Mouse (Mus musculus): ENCODE measurements at regions not wholly inside any gene's neighbourhood (a gene's known extent, or its start where the extent isn't known, plus 50 kb on each side); places are given as distances from the start of the nearest gene placed in this dataset.

DNA sequence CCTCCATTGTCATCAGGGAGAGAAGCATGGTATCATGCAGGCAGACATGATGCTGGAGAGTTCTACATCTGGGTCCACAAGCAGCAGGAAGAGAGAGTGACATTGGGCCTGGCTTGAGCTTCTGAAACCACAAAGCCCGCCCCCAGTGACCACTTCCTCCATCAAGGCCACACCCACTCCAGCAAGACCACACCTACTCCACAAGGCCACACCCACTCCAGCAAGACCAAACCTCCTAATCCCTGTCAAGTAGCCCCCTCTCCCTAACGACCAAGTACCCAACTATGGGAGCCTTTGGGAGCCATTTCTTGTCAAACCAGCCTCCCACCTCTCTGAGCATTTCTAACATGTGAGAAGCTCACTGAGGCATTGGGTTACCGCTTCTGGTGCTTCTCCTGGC is 209.6 kb downstream of the Rpap3 start:
- H3K27me3 ChIP-seq (replicated peaks; ENCODE audit: low read depth, poor library complexity, severe bottlenecking), result no peaks in the 10 kb centered on the region
- 87% methylated on average over 3 of the region's 3 CpGs for WGBS
- H3K36me3 ChIP-seq (replicated peaks), result no peaks in the 10 kb centered on the region
- H3K9me3 ChIP-seq, result peaks cover 4% of the 10 kb centered on the region; the same call in 1 of the 2 replicates
- DNase-seq (ENCODE audit: low spot score), result no peak
- no peaks in the 10 kb centered on the region for H3K4me1 ChIP-seq
- H3K27ac ChIP-seq (replicated peaks), result no peak overlapping the region
- H3K4me3 ChIP-seq, result no peak overlapping the region

DNA sequence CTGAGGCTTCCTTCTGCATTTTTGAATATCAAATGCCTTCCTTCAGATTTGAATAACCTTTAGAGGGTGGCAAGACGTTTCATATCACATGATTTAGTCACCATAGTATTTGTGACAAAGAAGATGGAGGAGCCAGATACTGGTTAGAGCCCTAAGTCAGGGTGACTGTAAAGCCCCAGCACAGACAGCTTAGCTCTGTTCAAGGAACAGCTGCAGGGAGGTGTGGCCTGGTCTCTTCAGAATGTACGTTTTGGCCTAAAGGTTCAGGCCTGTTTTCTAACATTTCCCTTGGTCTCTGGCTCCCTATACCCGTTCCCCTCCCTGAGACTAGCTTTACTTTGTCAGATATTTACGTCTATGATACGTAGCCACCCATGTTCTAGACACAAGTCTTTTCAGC is 212.3 kb downstream of the Rpap3 start:
- Histone ChIP-seq H3K4me1 (no peaks in the 10 kb centered on the region), H3K4me3 (no peak overlapping the region), H3K27ac (replicated peaks) (no peak overlapping the region), H3K27me3 (replicated peaks; ENCODE audit: low read depth, poor library complexity, severe bottlenecking) (no peaks in the 10 kb centered on the region), H3K36me3 (replicated peaks) (no peaks in the 10 kb centered on the region), H3K9me3 (peaks cover 4% of the 10 kb centered on the region; the same call in 1 of the 2 replicates)
- WGBS, result 83% methylated on average over 5 of the region's 5 CpGs
- DNase-seq (ENCODE audit: low spot score), result no peak

- 80% methylated on average over 7 of the region's 7 CpGs for WGBS
- Histone ChIP-seq H3K36me3 (replicated peaks) (no peaks in the 10 kb centered on the region), H3K9me3 (peaks cover 4% of the 10 kb centered on the region; the same call in 1 of the 2 replicates), H3K27ac (replicated peaks) (no peak overlapping the region), H3K4me1 (no peaks in the 10 kb centered on the region), H3K27me3 (replicated peaks; ENCODE audit: low read depth, poor library complexity, severe bottlenecking) (no peaks in the 10 kb centered on the region), H3K4me3 (no peak overlapping the region)
- no peak for DNase-seq (ENCODE audit: low spot score)
These were observed 213.8 kb downstream of the Rpap3 start for GRCm38 (mm10) chr15:97491796-97492195.

- H3K9me3 ChIP-seq, result no peaks in the 10 kb centered on the region
- DNase-seq (ENCODE audit: low spot score), result no peak
- WGBS, result 95% methylated on average over 2 of the region's 2 CpGs
- H3K4me1 ChIP-seq, result no peaks in the 10 kb centered on the region
- H3K36me3 ChIP-seq (replicated peaks), result no peaks in the 10 kb centered on the region
- no peaks in the 10 kb centered on the region for H3K27me3 ChIP-seq (replicated peaks; ENCODE audit: low read depth, poor library complexity, severe bottlenecking)
- H3K27ac ChIP-seq (replicated peaks), result no peak overlapping the region
- H3K4me3 ChIP-seq, result no peak overlapping the region
These were observed 218.2 kb downstream of the Rpap3 start for GRCm38 (mm10) chr15:97487425-97487824.

DNA sequence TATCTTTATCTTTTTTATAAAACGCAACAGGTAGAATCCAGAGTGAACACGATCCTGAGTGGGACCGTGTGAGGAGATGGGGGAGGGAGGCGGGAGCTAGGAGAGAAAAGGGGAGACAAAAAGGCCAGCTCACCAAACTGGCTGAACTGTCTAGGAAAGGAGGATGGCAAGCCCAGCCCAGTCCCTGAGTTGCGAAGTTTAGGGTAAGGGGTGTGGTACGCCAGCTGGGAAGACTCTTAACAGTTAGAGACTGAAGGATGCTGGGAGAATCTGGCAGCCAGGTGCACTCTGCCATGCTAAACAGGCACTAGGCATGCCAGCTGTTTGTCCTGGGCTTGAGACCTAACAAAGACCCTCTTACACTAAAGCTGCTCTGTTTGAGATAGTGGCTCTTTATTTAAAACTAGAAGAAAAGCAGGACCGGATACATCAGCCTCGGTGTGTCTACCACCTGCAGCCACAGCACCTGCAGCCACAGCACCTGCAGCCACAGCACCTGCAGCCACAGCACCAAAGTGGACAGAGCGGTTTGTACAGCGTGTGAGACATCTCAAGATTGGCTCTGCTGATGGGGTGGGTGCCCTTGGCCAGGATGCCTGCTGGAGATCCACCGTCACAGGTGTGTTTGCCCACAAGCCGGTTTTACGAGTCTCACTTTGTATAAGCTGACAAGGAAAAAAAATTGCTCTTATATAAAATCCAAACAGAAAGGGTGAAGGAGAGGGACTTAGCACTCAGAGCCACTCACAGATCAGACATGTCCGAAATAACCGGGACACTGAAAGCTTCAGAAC is 225.1 kb upstream of the Amigo2 start:
- Histone ChIP-seq H3K36me3 (replicated peaks) (no peaks in the 10 kb centered on the region), H3K27ac (replicated peaks) (no peak overlapping the region), H3K4me3 (no peak overlapping the region), H3K27me3 (replicated peaks; ENCODE audit: low read depth, poor library complexity, severe bottlenecking) (no peaks in the 10 kb centered on the region), H3K9me3 (no peaks in the 10 kb centered on the region), H3K4me1 (no peaks in the 10 kb centered on the region)
- no peak for DNase-seq (ENCODE audit: low spot score)
- WGBS, result 88% methylated on average over 15 of the region's 15 CpGs

- Histone ChIP-seq H3K36me3 (replicated peaks) (no peaks in the 10 kb centered on the region), H3K9me3 (no peaks in the 10 kb centered on the region), H3K27me3 (replicated peaks; ENCODE audit: low read depth, poor library complexity, severe bottlenecking) (no peaks in the 10 kb centered on the region), H3K27ac (replicated peaks) (no peak overlapping the region), H3K4me3 (no peak overlapping the region), H3K4me1 (no peaks in the 10 kb centered on the region)
- 82% methylated on average over 4 of the region's 4 CpGs for WGBS
- DNase-seq (ENCODE audit: low spot score), result no peak
These were observed 224.4 kb upstream of the Amigo2 start for GRCm38 (mm10) chr15:97471476-97471875.

GRCm38 (mm10) chr15:97469684-97470344 is 222.7 kb upstream of the Amigo2 start:
- Histone ChIP-seq H3K9me3 (no peaks in the 10 kb centered on the region), H3K4me3 (no peak overlapping the region), H3K27ac (replicated peaks) (no peak overlapping the region), H3K4me1 (no peaks in the 10 kb centered on the region), H3K36me3 (replicated peaks) (no peaks in the 10 kb centered on the region), H3K27me3 (replicated peaks; ENCODE audit: low read depth, poor library complexity, severe bottlenecking) (no peaks in the 10 kb centered on the region)
- WGBS, result 84% methylated on average over 19 of the region's 19 CpGs
- DNase-seq (ENCODE audit: low spot score), result no peak

DNA sequence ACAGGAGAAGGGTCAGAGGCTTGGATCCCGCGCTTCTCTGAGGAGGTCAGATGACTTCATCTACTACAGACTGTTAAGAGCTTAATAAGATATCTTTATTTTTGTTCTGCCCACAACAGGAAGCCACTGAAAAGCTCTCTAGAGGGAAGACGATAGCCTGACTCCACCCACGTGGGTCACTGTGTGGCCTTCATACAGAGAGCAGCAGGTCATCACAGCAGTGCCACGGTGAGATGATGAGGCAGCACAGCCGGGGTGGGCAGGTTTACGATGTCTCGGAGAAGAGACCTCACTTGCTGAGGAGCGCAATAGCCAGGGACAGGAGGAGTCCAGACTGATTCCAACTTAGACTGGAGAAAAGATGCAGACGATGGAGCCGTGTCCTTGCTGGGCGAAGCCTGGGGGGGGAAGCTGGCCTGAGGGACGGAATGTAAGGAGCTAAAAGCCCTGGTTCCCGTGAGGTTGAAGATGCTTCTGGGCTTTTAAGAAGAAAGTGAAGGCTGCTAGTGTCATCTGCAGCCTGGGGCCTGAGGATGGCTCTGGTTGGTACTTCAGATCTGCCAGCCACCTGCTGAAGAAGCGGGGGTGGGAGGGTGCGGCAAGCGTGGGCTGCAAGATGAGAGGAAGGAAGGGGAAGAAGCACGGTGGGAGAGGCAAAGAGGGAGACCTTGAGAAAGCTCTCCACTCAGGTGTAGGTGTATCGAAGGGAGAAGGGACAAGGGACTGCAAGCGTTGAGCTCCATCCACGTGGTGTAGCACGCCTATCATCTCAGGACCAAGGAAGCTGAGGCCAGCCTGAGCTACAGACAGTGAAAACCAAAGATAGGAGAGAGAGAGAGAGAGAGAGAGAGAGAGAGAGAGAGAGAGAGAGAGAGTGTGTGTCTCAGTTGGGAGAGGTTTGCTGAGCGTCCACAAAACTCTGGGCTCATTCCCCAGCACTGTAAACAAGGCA is 221.9 kb upstream of the Amigo2 start:
- Histone ChIP-seq H3K36me3 (replicated peaks) (no peaks in the 10 kb centered on the region), H3K27me3 (replicated peaks; ENCODE audit: low read depth, poor library complexity, severe bottlenecking) (no peaks in the 10 kb centered on the region), H3K4me3 (no peak overlapping the region), H3K4me1 (no peaks in the 10 kb centered on the region), H3K9me3 (no peaks in the 10 kb centered on the region), H3K27ac (replicated peaks) (no peak overlapping the region)
- 87% methylated on average over 23 of the region's 23 CpGs for WGBS
- DNase-seq (ENCODE audit: low spot score), result no peak

DNA sequence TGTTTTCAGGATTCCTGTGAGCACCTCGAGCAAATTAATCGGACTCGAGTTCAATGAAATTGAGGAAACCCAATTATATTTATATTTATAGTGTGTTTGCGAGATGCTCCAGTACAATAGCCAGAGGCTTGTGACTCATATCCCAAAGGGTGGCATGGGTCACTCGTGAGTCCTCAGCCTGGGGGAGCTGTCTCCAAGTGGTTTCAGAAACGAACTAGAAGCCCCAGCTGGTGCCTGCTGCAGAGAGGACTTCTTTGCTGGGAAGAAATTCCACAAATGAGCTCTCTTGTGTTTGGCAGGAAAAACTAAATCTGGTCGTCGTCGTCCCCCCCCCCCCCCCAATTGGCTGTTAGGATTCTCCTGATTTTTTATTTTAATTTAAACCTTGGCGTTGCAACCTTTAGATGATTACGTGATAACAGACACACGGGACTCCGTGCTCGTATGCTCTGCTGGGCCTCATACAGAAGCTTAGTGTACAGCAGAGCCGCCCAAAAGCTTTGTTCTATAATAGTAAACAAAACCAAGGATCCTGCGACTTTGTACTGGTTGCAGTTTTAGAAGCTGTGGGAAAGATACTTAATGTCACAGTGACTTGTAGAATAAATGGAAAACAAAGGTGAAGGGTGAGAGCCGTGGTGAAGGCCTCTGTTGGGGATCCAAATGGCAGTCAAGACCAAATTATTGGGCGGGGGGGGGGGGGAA is 220.8 kb upstream of the Amigo2 start:
- 88% methylated on average over 18 of the region's 18 CpGs for WGBS
- DNase-seq (ENCODE audit: low spot score), result no peak
- H3K27ac ChIP-seq (replicated peaks), result no peak overlapping the region
- H3K27me3 ChIP-seq (replicated peaks; ENCODE audit: low read depth, poor library complexity, severe bottlenecking), result no peaks in the 10 kb centered on the region
- no peaks in the 10 kb centered on the region for H3K36me3 ChIP-seq (replicated peaks)
- no peak overlapping the region for H3K4me3 ChIP-seq
- H3K4me1 ChIP-seq, result no peaks in the 10 kb centered on the region
- no peaks in the 10 kb centered on the region for H3K9me3 ChIP-seq

GRCm38 (mm10) chr15:97466906-97467465 is 219.9 kb upstream of the Amigo2 start:
- no peaks in the 10 kb centered on the region for H3K36me3 ChIP-seq (replicated peaks)
- H3K27ac ChIP-seq (replicated peaks), result no peak overlapping the region
- DNase-seq (ENCODE audit: low spot score), result no peak
- no peaks in the 10 kb centered on the region for H3K9me3 ChIP-seq
- no peak overlapping the region for H3K4me3 ChIP-seq
- no peaks in the 10 kb centered on the region for H3K27me3 ChIP-seq (replicated peaks; ENCODE audit: low read depth, poor library complexity, severe bottlenecking)
- H3K4me1 ChIP-seq, result no peaks in the 10 kb centered on the region
- WGBS, result 80% methylated on average over 10 of the region's 10 CpGs

GRCm38 (mm10) chr15:97466110-97466509 is 219.0 kb upstream of the Amigo2 start:
- WGBS, result 58% methylated on average over 3 of the region's 3 CpGs
- Histone ChIP-seq H3K27me3 (replicated peaks; ENCODE audit: low read depth, poor library complexity, severe bottlenecking) (no peaks in the 10 kb centered on the region), H3K4me1 (no peaks in the 10 kb centered on the region), H3K36me3 (replicated peaks) (no peaks in the 10 kb centered on the region), H3K9me3 (no peaks in the 10 kb centered on the region), H3K4me3 (no peak overlapping the region), H3K27ac (replicated peaks) (no peak overlapping the region)
- DNase-seq (ENCODE audit: low spot score), result no peak

GRCm38 (mm10) chr15:97465366-97465765 is 218.3 kb upstream of the Amigo2 start:
- no peaks in the 10 kb centered on the region for H3K4me1 ChIP-seq
- H3K27me3 ChIP-seq (replicated peaks; ENCODE audit: low read depth, poor library complexity, severe bottlenecking), result no peaks in the 10 kb centered on the region
- WGBS, result 91% methylated on average over 8 of the region's 8 CpGs

More at GRCm38 (mm10) chr15:97465366-97465765, 218.3 kb upstream of the Amigo2 start:
- Histone ChIP-seq H3K9me3 (no peaks in the 10 kb centered on the region), H3K4me3 (no peak overlapping the region), H3K27ac (replicated peaks) (no peak overlapping the region), H3K36me3 (replicated peaks) (no peaks in the 10 kb centered on the region)
- DNase-seq (ENCODE audit: low spot score), result no peak

All from embryonic facial prominence, embryonic 10.5 days (tissue).